In the genomic region with DNA sequence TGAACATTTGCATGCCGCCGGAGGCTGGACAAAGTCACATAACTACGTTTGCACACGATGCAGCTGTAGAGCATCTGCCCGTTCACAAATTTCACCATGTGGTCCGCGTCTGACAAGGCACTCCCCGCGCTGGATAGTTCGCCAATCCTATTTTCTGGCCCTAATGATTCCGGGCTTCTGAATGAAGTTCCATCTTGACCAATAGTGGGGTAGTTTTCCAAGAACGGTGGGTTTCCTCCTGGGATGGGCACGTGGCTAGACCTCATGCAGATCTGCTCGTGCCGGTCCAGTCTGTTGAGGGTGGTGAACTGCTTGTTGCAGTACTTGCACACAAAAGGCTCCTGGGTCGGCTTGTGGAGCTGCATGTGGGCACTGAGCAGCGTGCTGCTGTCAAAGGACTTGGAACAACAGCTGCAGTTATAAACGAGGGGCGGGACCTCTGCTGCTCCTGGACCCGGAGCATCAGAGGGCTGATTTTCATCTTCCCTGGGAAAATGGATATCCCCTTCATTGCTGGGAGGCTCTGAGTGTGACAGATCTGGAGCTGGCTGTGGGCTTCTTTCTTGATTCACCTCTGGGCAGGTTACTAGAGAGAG, we compare ENCODE assay signal across 21 mouse cellular contexts. TPM values are rescaled to one million over a fixed set of nuclear protein-coding genes. Genes with fewer than 3 reads are reported as not detected.
DNase-seq lines count a peak whose midpoint lies in the region; ATAC-seq and TF ChIP-seq lines count a peak whose summit lies in the region.
"Had no signal": no experiment of that assay in that cellular context is flagged by ENCODE, and none has a peak within 500 bp of the region (broad histone marks: within the 10 kb centered on the region; RNA-seq: fewer than 3 reads in every experiment).

No protein-coding gene starts in this region.

- H3K27me3 ChIP-seq in limb, embryonic 13.5 days, result no peaks in the 10 kb centered on the region
- H3K27me3 ChIP-seq in limb, embryonic 10.5 days (ENCODE audit: low read depth, poor library complexity, severe bottlenecking), result no peaks in the 10 kb centered on the region
- H3K27me3 ChIP-seq in limb, embryonic 14.5 days (ENCODE audit: control insufficient read depth, insufficient read depth, low read length), result no peaks in the 10 kb centered on the region
- H3K27me3 ChIP-seq: heart, embryonic 15.5 days; hindbrain, embryonic 15.5 days; kidney, embryonic 15.5 days; limb, embryonic 12.5 days had no signal

- H3K4me1 ChIP-seq in limb, embryonic 13.5 days, result no peaks in the 10 kb centered on the region
- H3K4me1 ChIP-seq in limb, embryonic 10.5 days, result peaks cover 41% of the 10 kb centered on the region
- H3K4me1 ChIP-seq in limb, embryonic 14.5 days (ENCODE audit: control insufficient read depth, insufficient read depth, low read length), result no peaks in the 10 kb centered on the region
- H3K4me1 ChIP-seq: hindbrain, embryonic 15.5 days; kidney, embryonic 15.5 days had no signal

- H3K9ac ChIP-seq in limb, embryonic 13.5 days, result no peak overlapping the region
- H3K9ac ChIP-seq in limb, embryonic 14.5 days (ENCODE audit: low read depth, low read length, severe bottlenecking), result no peak overlapping the region
- H3K9ac ChIP-seq: forebrain, embryonic 12.5 days; heart, embryonic 15.5 days; hindbrain, embryonic 15.5 days; kidney, embryonic 15.5 days; limb, embryonic 12.5 days; liver, embryonic 14.5 days had no signal

- WGBS in limb, embryonic 13.5 days, result 81% methylated on average over 20 of the region's 20 CpGs
- 85% methylated on average over 20 of the region's 20 CpGs for WGBS in limb, embryonic 10.5 days
- 76% methylated on average over 20 of the region's 20 CpGs for WGBS in limb, embryonic 14.5 days

- no peaks in the 10 kb centered on the region for H3K9me3 ChIP-seq in limb, embryonic 13.5 days
- H3K9me3 ChIP-seq in limb, embryonic 10.5 days (replicated peaks), result no peaks in the 10 kb centered on the region
- no peaks in the 10 kb centered on the region for H3K9me3 ChIP-seq in limb, embryonic 14.5 days (ENCODE audit: control insufficient read depth, low read length)
- H3K9me3 ChIP-seq: forebrain, embryonic 12.5 days; heart, embryonic 15.5 days; hindbrain, embryonic 15.5 days; kidney, embryonic 15.5 days; limb, embryonic 12.5 days had no signal

- no peak for DNase-seq in limb, embryonic 10.5 days (ENCODE audit: low spot score)
- DNase-seq in testis, postnatal 10 days (ENCODE audit: low spot score), result peak; percentile 21
- no peak for DNase-seq in testis, postnatal 14 days (ENCODE audit: low spot score)
- no peak for DNase-seq in limb, embryonic 14.5 days (ENCODE audit: low spot score)
- DNase-seq in adrenal gland, postnatal 14 days, result no peak
- DNase-seq: adrenal gland, adult 8-10 months; cerebellum, adult 9-10 months; heart, postnatal 4 days; kidney, adult 11 months; kidney, postnatal 36 days; layer of hippocampus, postnatal 36 days; thymus, postnatal 25 days had no signal

- no peak for TF ChIP-seq POLR2A in limb, embryonic 14.5 days (IDR thresholded peaks at IDR 0.05; ENCODE audit: borderline replicate concordance, extremely low read depth, insufficient read depth, insufficient read length)

- H3K27ac ChIP-seq in limb, embryonic 13.5 days, result no peak overlapping the region
- no peak overlapping the region for H3K27ac ChIP-seq in limb, embryonic 10.5 days
- H3K27ac ChIP-seq in limb, embryonic 14.5 days (replicated peaks; ENCODE audit: low read depth, low read length), result no peak overlapping the region
- H3K27ac ChIP-seq: forebrain, embryonic 12.5 days; heart, embryonic 15.5 days; hindbrain, embryonic 15.5 days; kidney, embryonic 15.5 days; limb, embryonic 12.5 days; liver, embryonic 14.5 days had no signal

- no peak overlapping the region for H3K4me3 ChIP-seq in limb, embryonic 13.5 days
- H3K4me3 ChIP-seq in limb, embryonic 10.5 days, result no peak overlapping the region
- H3K4me3 ChIP-seq in limb, embryonic 14.5 days (replicated peaks; ENCODE audit: low read length), result no peak overlapping the region
- H3K4me3 ChIP-seq: forebrain, embryonic 12.5 days; heart, embryonic 15.5 days; hindbrain, embryonic 15.5 days; kidney, embryonic 15.5 days; limb, embryonic 12.5 days had no signal

- peak; percentile 57; the same call in 1 of the 2 replicates for ATAC-seq in limb, embryonic 13.5 days (ENCODE audit: low FRiP score, low read depth)
- peak; percentile 62; the same call in 1 of the 2 replicates for ATAC-seq in limb, embryonic 14.5 days (ENCODE audit: low FRiP score, low read depth)
- ATAC-seq in erythroid progenitor cell, adult 5-6 weeks (replicated peaks; ENCODE audit: low FRiP score, poor library complexity, severe bottlenecking), result no peak

- H3K4me2 ChIP-seq in limb, embryonic 13.5 days (replicated peaks), result no peak overlapping the region
- H3K4me2 ChIP-seq in limb, embryonic 14.5 days (replicated peaks; ENCODE audit: low read depth, low read length, severe bottlenecking), result no peak overlapping the region
- H3K4me2 ChIP-seq: forebrain, embryonic 12.5 days; heart, embryonic 15.5 days; hindbrain, embryonic 15.5 days; kidney, embryonic 15.5 days; limb, embryonic 12.5 days; midbrain, embryonic 11.5 days had no signal

- peaks cover 38% of the 10 kb centered on the region for H3K36me3 ChIP-seq in limb, embryonic 13.5 days
- peaks cover 31% of the 10 kb centered on the region for H3K36me3 ChIP-seq in limb, embryonic 10.5 days
- peaks cover 23% of the 10 kb centered on the region for H3K36me3 ChIP-seq in limb, embryonic 14.5 days (ENCODE audit: control insufficient read depth, insufficient read depth, low read length)

RNA-seq across cellular contexts. Expression of a gene that starts 56.3 kb away (rescaled TPM):
- 22.7 and 25.1 TPM in 2 replicates for polyA plus RNA-seq in limb, embryonic 13.5 days (2015; fragmentation: Nextera tagmentation; extraction: Ambion mirVana)
- 14.1 and 18.5 TPM in 2 replicates for polyA plus RNA-seq in limb, embryonic 10.5 days (2016; fragmentation: Nextera tagmentation; extraction: Ambion mirVana)
- polyA plus RNA-seq in limb, embryonic 14.5 days (2012; rRNA removed), result 10.3 and 10.9 TPM in 2 replicates
- polyA plus RNA-seq in limb, embryonic 14.5 days (2014; fragmentation: Nextera tagmentation; extraction: Ambion mirVana), result 20.4 and 20.6 TPM in 2 replicates
- total RNA-seq in adrenal gland, postnatal 14 days (2021), result 9.7 and 11.9 TPM in 2 replicates
- total RNA-seq in erythroid progenitor cell, adult 5-6 weeks (2015; ENCODE audit: low replicate concordance), result 4.0 and 7.5 TPM in 2 replicates
- 6.3 and 8.9 TPM in 2 replicates for total RNA-seq in erythroid progenitor cell, adult 5-6 weeks (2017; ENCODE audit: low replicate concordance)
